Mouse (Mus musculus) layer of hippocampus, postnatal 36 days (tissue): ENCODE data around the gene Catip. TPM values are rescaled to one million over a fixed set of nuclear protein-coding genes. Genes with fewer than 3 reads are reported as not detected.
"Not testable (repeated sequence)": the region's sequence is repeated elsewhere in the genome, so short reads cannot be mapped to it uniquely, and the experiment has no call there.

Experiments
- DNase-seq, 2 experiments: peaks; one replicate each; pipeline ENCODE4 v3.0.0; 2022
- total RNA-seq, 2 experiments: library from RNA; stranded (reverse); gene quantifications; 2 replicates each; pipeline ENCODE4 v1.2.3; 2021

Catip gene
- total RNA-seq, 2 experiments from 2014 or later = 1.0 to 1.2 TPM

GRCm38 (mm10) chr1:74385064-74385463, 23.2 kb downstream of the Catip start:
- no peak for DNase-seq

GRCm38 (mm10) chr1:74385531-74385930, 23.6 kb downstream of the Catip start:
- DNase-seq = no peak

GRCm38 (mm10) chr1:74386363-74386713, 24.4 kb downstream of the Catip start:
- DNase-seq = no peak

- DNase-seq = peak; percentile 95 to 96
Observed at GRCm38 (mm10) chr1:74386714-74387385, 24.9 kb downstream of the Catip start.

- DNase-seq = no peak
Observed at GRCm38 (mm10) chr1:74387386-74387988, 25.6 kb downstream of the Catip start.

DNA sequence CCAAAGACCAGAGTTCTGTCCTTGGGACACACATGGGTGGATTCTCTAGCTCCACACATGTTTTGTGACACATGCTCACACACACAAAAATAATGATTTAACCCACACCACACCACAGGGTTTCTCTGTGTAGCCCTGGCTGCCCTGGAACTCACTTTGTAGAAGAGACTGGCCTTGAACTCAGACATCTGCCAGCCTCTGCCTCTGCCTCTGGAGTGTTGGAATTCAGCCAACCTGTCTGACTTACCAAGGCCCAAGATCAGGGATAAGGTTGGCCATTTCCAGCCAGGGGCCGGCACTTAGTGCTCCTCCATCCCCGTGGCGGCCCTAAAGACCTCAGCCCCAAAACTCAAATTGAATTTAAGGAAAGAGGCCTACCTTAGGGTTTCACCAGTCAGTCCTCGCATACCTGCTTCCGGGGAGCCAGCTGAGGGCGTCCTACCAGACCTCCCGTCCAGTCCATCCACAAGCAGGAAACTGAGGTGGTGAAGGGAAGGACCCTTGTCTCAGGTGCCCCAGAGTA, 26.6 kb downstream of the Catip start:
- DNase-seq = no peak

DNA sequence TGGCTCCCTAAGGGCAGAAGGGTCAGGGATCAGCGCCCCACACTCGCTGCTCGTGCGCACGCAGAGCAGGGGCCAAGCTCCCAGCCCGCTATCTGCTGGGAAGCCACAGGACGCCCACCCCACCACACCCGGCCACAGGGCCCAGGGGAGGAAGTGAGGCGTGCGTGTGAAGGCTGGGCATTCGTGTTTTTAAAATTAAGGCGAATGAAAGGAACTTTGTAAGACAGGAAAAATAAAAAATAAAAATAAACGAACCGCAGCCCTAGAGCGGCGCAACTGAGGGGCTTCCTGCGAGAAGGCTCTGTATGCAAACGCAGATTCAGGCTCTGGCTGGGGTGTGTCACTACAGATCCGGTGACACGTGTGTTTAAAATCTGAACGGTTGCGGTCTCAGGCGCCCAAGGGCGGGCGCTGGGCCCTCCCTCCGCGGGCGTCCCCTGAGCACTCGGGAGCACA, 28.0 kb downstream of the Catip start:
- no peak for DNase-seq

DNA sequence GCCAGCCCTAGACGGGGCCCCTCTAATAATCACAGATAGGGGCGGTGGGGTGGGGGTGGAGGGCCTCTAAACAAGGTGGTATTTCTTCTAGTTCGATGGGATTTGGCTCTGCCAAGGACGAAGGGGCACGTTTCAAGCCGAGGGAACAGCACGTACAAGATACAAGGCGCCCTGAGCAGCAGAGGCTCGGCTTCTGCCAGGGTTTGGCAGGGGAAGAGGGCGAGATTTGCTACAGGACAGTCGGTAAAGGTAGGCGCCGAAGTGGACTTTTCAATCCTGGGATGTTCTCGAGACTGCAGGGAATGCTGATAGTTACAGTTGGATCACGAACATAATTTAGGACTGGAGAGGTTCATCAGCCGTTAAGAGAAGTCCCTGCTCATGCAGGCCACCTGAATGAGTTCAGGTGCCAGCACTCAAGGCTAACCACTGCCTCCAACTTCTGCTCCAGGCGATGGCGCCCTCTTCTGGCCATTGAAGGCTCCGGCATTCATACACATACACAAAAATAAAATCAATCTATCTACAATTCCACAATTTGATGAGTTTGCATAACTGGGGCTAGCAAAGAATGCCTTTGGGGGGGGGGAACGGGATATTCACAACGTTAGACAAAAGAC, 28.5 kb downstream of the Catip start:
- DNase-seq = no peak

DNA sequence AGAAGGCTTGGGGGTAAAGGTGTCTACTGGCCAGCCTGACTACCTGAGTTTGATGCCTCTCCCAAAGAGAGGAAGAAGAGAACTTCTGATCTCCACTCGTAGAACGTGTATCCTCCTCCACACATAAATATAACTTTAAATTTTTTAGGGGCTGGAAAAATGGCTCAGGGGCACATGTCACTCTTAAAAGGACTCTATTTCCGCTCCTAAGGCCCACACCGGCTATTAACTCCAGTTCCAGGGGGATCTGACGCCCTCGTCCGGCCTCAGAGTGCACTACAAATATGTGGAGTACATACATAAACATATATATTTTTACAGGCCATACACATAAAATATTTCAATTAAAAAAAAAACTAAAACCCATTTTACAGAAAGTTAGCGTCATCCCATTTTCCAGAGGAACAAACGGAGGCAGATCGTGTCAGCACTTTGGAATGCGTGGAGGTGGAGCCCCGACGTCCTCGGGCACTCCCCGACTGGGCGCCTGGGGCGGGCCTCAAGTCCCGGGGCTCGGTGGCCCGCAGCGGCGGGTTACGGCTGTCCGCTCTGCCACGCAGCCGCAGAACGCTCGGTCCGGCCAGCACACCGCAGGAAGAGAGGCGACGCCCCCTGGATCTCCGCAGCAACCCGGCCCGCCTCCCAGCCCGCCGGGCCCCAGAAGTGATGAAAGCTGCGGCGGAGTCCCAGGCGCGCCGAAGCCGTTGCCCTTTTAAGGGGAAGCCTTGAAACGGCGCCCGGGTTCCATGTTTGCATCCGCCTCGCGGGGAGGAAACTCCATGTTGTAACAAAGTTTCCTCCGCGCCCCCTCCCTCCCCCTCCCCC, 29.2 kb downstream of the Catip start, which contains the start of gene Ctdsp1:
Gene Ctdsp1, plus strand, starts transcription at position 586 of the 825 bp plus-strand sequence.
- DNase-seq = peak; percentile 92 to 95

DNA sequence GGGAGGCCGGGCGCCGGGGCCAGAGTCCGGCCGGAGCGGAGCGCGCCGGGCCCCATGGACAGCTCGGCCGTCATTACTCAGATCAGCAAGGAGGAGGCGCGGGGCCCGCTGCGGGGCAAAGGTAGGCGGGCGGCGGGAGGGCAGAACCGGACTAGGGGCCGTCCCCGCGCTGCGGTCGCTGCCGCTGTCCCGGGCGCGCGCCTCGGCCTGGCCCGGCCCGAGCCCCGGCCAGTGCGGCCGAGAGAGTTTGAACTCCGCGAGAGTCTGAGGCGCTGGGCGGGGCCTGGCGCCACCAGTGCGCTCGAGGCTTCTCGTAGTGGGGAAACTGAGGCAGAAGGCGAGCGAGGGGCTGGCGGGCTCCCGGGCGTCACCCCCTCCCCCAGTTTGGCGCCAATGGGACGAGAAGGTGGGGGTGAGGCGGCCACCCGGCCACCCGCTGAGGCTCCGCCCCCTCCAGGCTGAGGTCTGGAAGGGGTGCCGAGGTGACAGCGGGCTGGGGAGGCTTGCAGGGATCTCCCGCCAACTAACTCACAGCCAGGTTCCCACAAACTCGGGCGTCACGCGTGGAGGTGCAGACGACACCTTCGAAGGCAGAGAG, 30.0 kb downstream of the Catip start:
- peak; percentile 49 to 62 for DNase-seq

- no peak for DNase-seq
Observed at GRCm38 (mm10) chr1:74392446-74392994, 30.6 kb downstream of the Catip start.

- no peak for DNase-seq
Observed at GRCm38 (mm10) chr1:74393010-74393409, 31.1 kb downstream of the Catip start.

DNA sequence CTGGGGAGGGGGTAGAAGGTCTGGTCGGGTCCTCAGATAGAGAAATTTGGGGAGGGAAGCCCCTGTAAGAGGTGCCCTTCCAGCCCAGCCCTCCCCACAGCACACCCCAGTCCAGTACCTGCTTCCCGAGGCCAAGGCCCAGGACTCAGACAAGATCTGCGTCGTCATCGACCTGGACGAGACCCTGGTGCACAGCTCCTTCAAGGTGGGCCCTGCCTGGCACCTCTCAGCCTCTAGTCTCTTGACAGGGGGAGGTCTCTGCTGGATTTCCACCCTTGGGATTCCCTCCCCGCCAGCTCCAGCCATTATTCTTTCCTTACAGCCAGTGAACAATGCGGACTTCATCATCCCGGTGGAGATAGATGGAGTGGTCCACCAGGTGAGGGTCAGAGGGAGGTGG, 31.8 kb downstream of the Catip start:
- DNase-seq = no peak

GRCm38 (mm10) chr1:74394311-74394710, 32.4 kb downstream of the Catip start:
- no peak for DNase-seq

DNA sequence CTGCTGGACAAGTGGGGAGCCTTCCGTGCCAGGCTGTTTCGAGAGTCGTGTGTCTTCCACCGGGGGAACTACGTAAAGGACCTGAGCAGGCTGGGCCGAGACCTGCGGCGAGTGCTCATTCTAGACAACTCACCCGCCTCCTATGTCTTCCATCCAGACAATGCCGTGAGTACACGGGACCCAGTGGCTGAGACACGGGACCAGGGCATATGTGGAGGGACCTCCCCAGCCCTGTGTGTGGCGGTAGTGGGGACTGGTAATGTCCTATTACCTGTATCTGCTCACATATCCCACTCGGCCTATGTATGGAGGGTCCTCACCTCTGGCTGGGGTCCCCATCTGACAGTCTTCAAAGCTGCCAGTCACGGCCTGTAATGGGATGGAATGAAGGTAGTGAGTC, 33.0 kb downstream of the Catip start:
- no peak for DNase-seq

DNA sequence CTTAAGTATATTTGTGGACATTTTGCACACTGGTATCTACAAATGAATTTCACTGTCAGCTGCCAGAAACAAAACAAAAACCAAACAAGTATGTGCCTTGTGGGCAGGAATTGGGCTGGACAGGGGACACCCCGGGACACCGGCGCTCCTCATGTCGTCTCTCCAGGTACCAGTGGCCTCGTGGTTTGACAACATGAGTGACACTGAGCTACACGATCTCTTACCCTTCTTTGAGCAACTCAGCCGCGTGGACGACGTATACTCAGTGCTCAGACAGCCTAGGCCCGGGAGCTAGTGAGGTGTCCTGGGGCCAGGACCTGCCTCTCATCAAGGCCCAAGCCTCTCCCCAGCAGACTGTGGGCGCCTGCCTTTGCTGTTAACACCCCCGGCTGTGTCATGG, 33.4 kb downstream of the Catip start:
- DNase-seq = no peak

- DNase-seq = not testable (repeated sequence)
Observed at GRCm38 (mm10) chr1:74396456-74397222, 34.7 kb downstream of the Catip start.

GRCm38 (mm10) chr1:74397268-74397918, 35.5 kb downstream of the Catip start:
- peak; percentile 88 to 93 for DNase-seq

- DNase-seq = peak in 1 of 2 experiments; percentile 24
Observed at GRCm38 (mm10) chr1:74397919-74398451, 36.1 kb downstream of the Catip start.

DNA sequence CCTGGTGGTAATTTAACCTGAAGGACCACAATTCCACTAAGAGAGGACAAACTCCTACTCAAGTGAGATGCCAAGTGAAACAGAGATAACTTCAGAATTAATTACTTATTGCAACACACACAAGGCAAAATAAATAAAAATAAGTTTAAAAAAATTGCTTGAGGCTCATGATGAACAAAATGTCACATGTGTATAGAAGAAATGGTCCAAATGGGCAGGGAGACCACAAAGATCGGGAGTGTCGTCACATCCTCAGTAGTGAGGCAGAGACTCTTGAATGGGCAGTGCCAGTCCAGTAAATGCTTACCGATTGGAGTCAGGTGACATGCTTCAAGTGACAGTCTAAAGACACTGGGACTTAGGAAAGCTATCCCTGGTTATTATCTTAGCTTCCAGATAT, 38.6 kb downstream of the Catip start:
- DNase-seq = no peak
